9 mouse cellular contexts compared by ENCODE assay signal in the genomic region with DNA sequence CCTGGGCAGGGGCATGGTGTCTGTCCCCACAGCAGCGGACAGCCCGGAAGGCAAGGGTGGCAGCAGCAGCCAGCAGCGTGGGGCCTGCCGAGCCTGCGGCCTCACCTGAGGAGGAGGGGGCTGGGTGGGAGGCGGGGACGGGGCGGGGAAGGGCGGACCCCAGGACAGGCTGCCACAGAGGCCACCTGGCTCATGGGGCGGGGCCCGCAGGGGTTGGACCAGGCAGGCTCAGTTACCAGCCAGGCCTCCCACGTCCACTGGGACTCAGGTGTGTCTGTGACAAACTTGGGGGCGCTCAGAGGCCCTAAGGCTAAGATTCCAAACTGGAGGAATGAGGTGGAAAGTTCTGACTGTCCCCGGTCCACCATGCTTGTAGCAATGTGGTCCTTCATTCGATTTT. TPM values are rescaled to one million over a fixed set of nuclear protein-coding genes. Genes with fewer than 3 reads are reported as not detected.
DNase-seq lines count a peak whose midpoint lies in the region; ATAC-seq and TF ChIP-seq lines count a peak whose summit lies in the region.
"Had no signal": no experiment of that assay in that cellular context is flagged by ENCODE, and none has a peak within 500 bp of the region (broad histone marks: within the 10 kb centered on the region; RNA-seq: fewer than 3 reads in every experiment).

A gene (minus strand): TSS at position 109 of the 400 bp plus-strand sequence.

- ATAC-seq in forebrain, embryonic 12.5 days (ENCODE audit: low FRiP score): no peak
- ATAC-seq in forebrain, postnatal 0 days: no peak
- ATAC-seq in liver, embryonic 16.5 days (ENCODE audit: low read depth): peak; percentile 85
- ATAC-seq in megakaryocyte progenitor cell, adult 5-6 weeks (replicated peaks; ENCODE audit: poor library complexity): no peak

- H3K4me2 ChIP-seq in forebrain, embryonic 12.5 days: 0 out of 2 replicates have a peak within 1 kb of the TSS, but pooled peaks have one; percentile 8
- H3K4me2 ChIP-seq in forebrain, postnatal 0 days (ENCODE audit: low read depth): no peak within 1 kb of the TSS
- peak within 1 kb of the TSS; percentile 25 for H3K4me2 ChIP-seq in liver, embryonic 16.5 days (ENCODE audit: low read depth, low read length)
- H3K4me2 ChIP-seq: midbrain, embryonic 12.5 days had no signal

- TF ChIP-seq POLR2A in bone marrow macrophage, adult 2 months (IDR thresholded peaks at IDR 0.05; ENCODE audit: borderline replicate concordance, low read depth, low read length): no peak

- no peak within 1 kb of the TSS for H3K27ac ChIP-seq in forebrain, embryonic 12.5 days
- no peak within 1 kb of the TSS for H3K27ac ChIP-seq in forebrain, postnatal 0 days (ENCODE audit: low read depth, low read length)
- peak within 1 kb of the TSS; percentile 45 for H3K27ac ChIP-seq in bone marrow macrophage, adult 2 months (ENCODE audit: insufficient read depth, low read depth, low read length)
- peak within 1 kb of the TSS; percentile 86 for H3K27ac ChIP-seq in liver, embryonic 16.5 days (ENCODE audit: low read length)
- H3K27ac ChIP-seq: midbrain, embryonic 12.5 days had no signal

- peaks cover 3% of the 10 kb centered on the region; the same call in 1 of the 2 replicates for H3K4me1 ChIP-seq in forebrain, embryonic 12.5 days
- no peaks in the 10 kb centered on the region for H3K4me1 ChIP-seq in forebrain, postnatal 0 days (ENCODE audit: insufficient read depth)
- H3K4me1 ChIP-seq in bone marrow macrophage, adult 2 months (ENCODE audit: control insufficient read depth, insufficient read depth, low read length): peaks cover 16% of the 10 kb centered on the region
- H3K4me1 ChIP-seq in liver, embryonic 16.5 days (ENCODE audit: control insufficient read depth, low read depth, low read length): peaks cover 16% of the 10 kb centered on the region

- H3K9me3 ChIP-seq in forebrain, embryonic 12.5 days: no peaks in the 10 kb centered on the region
- H3K9me3 ChIP-seq in forebrain, postnatal 0 days (ENCODE audit: low read length): no peaks in the 10 kb centered on the region
- no peaks in the 10 kb centered on the region for H3K9me3 ChIP-seq in liver, embryonic 16.5 days (replicated peaks; ENCODE audit: control insufficient read depth, low read length)
- H3K9me3 ChIP-seq: midbrain, embryonic 12.5 days had no signal

- H3K4me3 ChIP-seq in forebrain, embryonic 12.5 days (replicated peaks): no peak within 1 kb of the TSS
- no peak within 1 kb of the TSS for H3K4me3 ChIP-seq in forebrain, postnatal 0 days (ENCODE audit: low read depth, low read length)
- H3K4me3 ChIP-seq in bone marrow macrophage, adult 2 months (ENCODE audit: insufficient read depth, low read length): no peak within 1 kb of the TSS
- peak within 1 kb of the TSS; percentile 55 for H3K4me3 ChIP-seq in liver, embryonic 16.5 days (ENCODE audit: low read depth, low read length)
- H3K4me3 ChIP-seq: midbrain, embryonic 12.5 days had no signal

- no peak within 1 kb of the TSS for H3K9ac ChIP-seq in forebrain, embryonic 12.5 days
- H3K9ac ChIP-seq in forebrain, postnatal 0 days: no peak within 1 kb of the TSS
- peak within 1 kb of the TSS; percentile 50 for H3K9ac ChIP-seq in liver, embryonic 16.5 days (ENCODE audit: low read depth, low read length)
- H3K9ac ChIP-seq: midbrain, embryonic 12.5 days had no signal

- no peak for TF ChIP-seq CTCF in forebrain, postnatal 0 days (IDR thresholded peaks at IDR 0.05; ENCODE audit: low read depth)
- no peak for TF ChIP-seq CTCF in bone marrow macrophage, adult 2 months (IDR thresholded peaks at IDR 0.05; ENCODE audit: low read depth, low read length)

- no peak for DNase-seq in forebrain, postnatal 0 days
- DNase-seq in kidney, adult 18-20 months: peak; percentile 90
- no peak for DNase-seq in right cerebral cortex, postnatal 36 days (ENCODE audit: low spot score in 2 of 2)
- no peak for DNase-seq in left cerebral cortex, postnatal 10 days (ENCODE audit: extremely low spot score in 1 of 2, low spot score in 2 of 2)

- 23% methylated on average over 13 of the region's 15 CpGs for WGBS in forebrain, embryonic 12.5 days
- 22% methylated on average over 15 of the region's 15 CpGs for WGBS in forebrain, postnatal 0 days
- WGBS in liver, embryonic 16.5 days (ENCODE audit: insufficient replicate concordance): 24% methylated on average over 15 of the region's 15 CpGs

- peaks cover 24% of the 10 kb centered on the region; the same call in 1 of the 2 replicates for H3K27me3 ChIP-seq in forebrain, embryonic 12.5 days
- H3K27me3 ChIP-seq in forebrain, postnatal 0 days (ENCODE audit: insufficient read depth, low read length): no peaks in the 10 kb centered on the region
- no peaks in the 10 kb centered on the region for H3K27me3 ChIP-seq in liver, embryonic 16.5 days (ENCODE audit: control insufficient read depth, insufficient read depth, low read depth, low read length)

- intact Hi-C loops in left cerebral cortex, postnatal 10 days (cut with DNase I): no loop called here

- H3K36me3 ChIP-seq in forebrain, embryonic 12.5 days (replicated peaks): no peaks in the 10 kb centered on the region
- H3K36me3 ChIP-seq in forebrain, postnatal 0 days (ENCODE audit: insufficient read depth): no peaks in the 10 kb centered on the region
- no peaks in the 10 kb centered on the region for H3K36me3 ChIP-seq in liver, embryonic 16.5 days (ENCODE audit: control insufficient read depth, insufficient read depth)
- H3K36me3 ChIP-seq: midbrain, embryonic 12.5 days had no signal

RNA-seq across cellular contexts. Expression of the gene that starts here (rescaled TPM):
- polyA plus RNA-seq in forebrain, embryonic 12.5 days (2016; fragmentation: Nextera tagmentation; extraction: Ambion mirVana): 0.49 and 0.67 TPM in 2 replicates
- total RNA-seq in forebrain, postnatal 0 days (2014; rRNA removed): 0.48 TPM in 1 of 2 replicates, not detected in the other
- polyA plus RNA-seq in forebrain, postnatal 0 days (2015; fragmentation: Nextera tagmentation; extraction: Ambion mirVana): 0.19 and 0.61 TPM in 2 replicates
- polyA plus RNA-seq in bone marrow macrophage, adult 2 months (2012; ENCODE audit: insufficient read depth, insufficient read length, missing spikeins): 30.9 and 39.0 TPM in 2 replicates
- polyA plus RNA-seq in liver, embryonic 16.5 days (2015; fragmentation: Nextera tagmentation; extraction: Ambion mirVana): 129 and 145 TPM in 2 replicates
- 6.9 and 8.7 TPM in 2 replicates for total RNA-seq in megakaryocyte progenitor cell, adult 5-6 weeks (2015)
- 1.1 and 4.9 TPM in 2 replicates for total RNA-seq in megakaryocyte progenitor cell, adult 5-6 weeks (2017)
- 1 to 10 TPM; 1.2 to 1.9 TPM for total RNA-seq in left cerebral cortex, postnatal 10 days (2021)

Comparison
In these comparisons a context has a peak if more than half of its experiments do, and no peak if none do; other contexts are left out.
1. RNA of the gene that starts here (polyA plus RNA-seq): 129 to 145 TPM in liver, embryonic 16.5 days and 30.9 to 39.0 TPM in bone marrow macrophage, adult 2 months; 0.19 to 0.61 TPM in forebrain, postnatal 0 days and 0.49 to 0.67 TPM in forebrain, embryonic 12.5 days; every median in the first group is over 10 times any median in the second.
2. H3K27ac ChIP-seq: peak in bone marrow macrophage, adult 2 months (single experiment) and liver, embryonic 16.5 days (single experiment); none in forebrain, embryonic 12.5 days (single experiment) and forebrain, postnatal 0 days (single experiment).